Mouse (Mus musculus) induced T-regulatory cell, adult 2 months (primary cell): ENCODE results near the gene Rpl19.

ENCODE experiments used
- DNase-seq: peaks from one replicate; pipeline ENCODE4 v3.0.0-alpha.2; 2012; ENCODE audit warnings: low read depth

Rpl19 gene

GRCm38 (mm10) chr11:97998898-97999608 lies 27.5 kb upstream of the Rpl19 start:
- DNase-seq = peak; percentile 97

GRCm38 (mm10) chr11:97999748-98000147 lies 26.8 kb upstream of the Rpl19 start:
- no peak for DNase-seq

DNA sequence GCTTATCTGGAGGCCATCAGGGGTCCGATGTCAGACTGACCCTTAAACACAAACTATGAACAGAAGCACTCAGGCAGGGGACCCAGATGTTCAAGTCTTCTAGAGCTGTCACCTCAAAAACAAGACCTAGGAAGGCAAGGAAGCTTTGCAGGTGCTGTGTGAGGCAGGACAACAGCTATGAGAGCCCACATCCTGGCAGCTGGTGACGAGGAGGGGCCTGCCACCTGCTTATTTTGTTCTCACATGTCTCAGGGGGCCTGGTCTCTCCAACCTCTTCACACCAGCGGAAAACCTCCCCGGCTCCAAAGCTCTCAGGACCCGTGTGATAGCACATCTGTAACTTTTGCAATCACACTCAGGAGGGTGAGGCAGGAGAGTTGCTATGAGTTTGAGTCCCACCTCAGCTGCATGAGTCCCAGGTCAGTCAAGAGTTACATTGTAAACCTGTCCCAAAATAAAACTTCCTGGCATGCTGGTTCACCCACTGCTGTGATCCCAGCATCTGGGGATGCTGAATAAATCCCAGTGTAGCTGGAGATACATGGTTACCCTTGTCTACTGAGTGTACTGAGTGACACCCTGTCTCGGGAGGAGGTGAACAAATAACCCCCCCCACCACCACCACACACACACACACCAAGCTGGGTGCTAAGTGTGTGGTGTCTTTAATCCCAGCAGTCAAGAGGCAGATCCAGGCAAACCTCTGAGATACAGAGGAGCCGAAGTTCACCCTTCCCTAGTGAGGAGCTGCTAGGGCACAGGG lies 26.0 kb upstream of the Rpl19 start:
- peak; percentile 94 for DNase-seq

DNA sequence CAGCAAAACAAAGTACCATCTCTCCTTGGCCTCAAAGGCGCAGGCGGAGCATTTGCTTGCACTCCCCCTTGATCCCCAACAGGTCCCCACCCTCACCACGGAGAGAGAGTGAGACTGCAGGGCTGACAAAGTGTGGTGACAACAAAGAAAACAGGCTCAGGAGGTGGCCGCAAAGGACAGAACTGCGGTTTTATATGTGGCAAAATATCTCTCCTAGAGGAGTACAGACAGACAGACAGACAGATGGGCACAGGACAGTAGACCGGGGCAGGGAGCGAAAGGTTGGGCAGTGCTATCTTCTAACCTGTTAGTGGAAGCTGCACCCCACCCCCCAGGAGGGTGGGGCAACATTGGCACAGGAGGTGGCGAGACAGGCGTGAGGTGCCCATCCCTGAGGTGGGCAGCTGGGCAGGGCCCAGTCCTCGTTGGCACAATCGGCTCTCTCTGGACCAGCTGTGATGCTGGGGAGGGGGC lies 25.1 kb upstream of the Rpl19 start:
- peak; percentile 85 for DNase-seq

DNA sequence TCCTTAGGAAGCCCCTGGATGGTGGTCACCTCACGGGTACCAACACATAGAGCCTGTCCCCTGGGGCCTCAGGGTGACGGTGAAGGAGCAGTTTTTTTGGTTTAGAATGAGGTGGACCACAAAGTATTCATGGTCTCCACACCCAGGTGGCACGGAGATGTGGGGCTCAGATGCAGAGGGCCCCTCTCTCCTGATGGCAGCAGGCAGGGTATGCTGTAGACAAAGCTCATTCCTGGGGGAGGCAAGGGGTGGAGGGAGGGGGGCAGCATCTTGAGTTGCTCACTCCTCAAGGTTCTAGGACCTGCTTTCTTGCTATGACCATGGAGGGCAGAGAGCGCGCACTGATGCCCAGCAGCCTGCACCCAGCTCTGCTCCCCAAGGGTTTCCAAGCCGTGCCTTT lies 24.5 kb upstream of the Rpl19 start:
- DNase-seq = peak; percentile 64

DNA sequence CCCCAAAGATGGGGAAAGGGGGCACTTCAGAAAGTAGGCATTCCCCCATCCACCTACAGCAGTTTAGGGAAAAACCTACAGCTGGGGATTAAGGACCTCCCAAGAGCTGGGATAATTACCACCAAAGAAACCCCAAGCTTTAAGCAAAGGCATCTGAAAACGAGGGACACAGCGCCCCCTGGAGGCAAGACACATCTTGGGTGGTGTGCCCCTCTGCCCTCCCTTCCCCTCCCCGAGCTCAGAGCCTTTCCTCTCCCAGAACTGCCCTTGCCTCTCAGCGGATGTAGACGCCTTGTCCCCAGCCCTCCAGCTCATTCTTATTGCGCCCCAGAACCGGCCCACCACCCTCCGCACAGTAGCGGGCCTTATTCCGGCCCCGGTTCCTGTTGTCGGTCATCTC lies 23.9 kb upstream of the Rpl19 start:
- DNase-seq = peak; percentile 94

GRCm38 (mm10) chr11:98003171-98003671 lies 23.3 kb upstream of the Rpl19 start:
- DNase-seq = peak; percentile 54

GRCm38 (mm10) chr11:98004161-98004560 lies 22.3 kb upstream of the Rpl19 start:
- DNase-seq = no peak

- DNase-seq = no peak
Measured at GRCm38 (mm10) chr11:98005076-98005475, 21.4 kb upstream of the Rpl19 start.

DNA sequence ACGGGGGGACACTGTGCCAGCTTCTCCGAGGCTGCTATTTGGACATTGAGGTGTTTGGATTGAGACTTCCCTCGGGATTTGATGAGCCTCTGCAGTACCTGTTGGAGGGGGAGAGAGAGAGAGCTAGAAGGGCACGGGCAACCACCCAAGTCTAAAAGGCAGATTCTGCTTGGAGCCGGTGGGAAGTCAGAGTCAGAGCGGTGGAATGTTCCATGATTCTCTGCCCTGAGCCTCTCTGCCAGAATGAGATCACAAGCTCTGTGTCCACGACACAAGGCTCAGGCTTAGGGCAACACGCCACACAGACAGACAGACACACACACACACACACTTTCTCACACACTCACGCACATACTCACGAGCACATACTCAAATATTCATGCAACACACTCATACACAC lies 20.8 kb upstream of the Rpl19 start:
- DNase-seq = no peak

DNA sequence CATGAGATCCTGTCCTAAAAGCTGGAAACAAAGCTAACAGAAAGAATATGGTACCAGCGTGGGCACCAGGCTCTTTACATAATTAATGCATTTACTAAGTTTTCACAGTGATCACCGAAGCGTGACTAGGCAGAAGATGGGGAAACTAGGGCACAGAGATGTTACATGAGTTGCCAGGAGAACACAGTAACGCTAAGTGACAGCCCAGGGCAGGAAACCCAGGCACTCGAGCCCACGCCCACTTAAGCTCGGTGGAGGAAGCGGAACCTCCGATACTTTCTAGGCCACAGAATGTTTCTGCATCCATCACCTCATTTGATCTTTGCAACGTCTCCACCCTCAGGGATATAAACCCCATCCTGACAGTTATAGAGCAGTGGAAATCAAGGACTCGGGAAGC lies 18.4 kb upstream of the Rpl19 start:
- peak; percentile 47 for DNase-seq

DNA sequence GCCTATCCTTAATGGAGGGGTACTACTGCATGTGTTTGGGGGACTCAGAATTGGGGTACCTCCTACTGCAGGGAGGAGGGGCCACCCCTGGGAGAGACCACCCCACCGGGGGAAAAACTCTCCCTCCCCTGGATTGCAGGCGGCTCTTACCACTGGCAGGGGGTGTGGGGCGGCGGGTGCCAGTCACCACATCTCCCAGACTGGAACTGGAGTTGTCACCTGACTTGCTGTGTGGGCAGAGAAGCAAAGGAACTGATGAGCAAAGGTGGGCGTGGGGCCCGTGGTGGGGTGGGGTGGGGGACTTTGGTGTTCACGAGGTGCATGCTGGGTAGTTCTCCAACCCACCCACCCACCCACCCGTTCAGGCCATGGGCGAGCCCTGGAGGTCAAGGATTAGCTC lies 14.8 kb upstream of the Rpl19 start:
- no peak for DNase-seq

- no peak for DNase-seq
Measured at GRCm38 (mm10) chr11:98012831-98013230, 13.7 kb upstream of the Rpl19 start.

DNA sequence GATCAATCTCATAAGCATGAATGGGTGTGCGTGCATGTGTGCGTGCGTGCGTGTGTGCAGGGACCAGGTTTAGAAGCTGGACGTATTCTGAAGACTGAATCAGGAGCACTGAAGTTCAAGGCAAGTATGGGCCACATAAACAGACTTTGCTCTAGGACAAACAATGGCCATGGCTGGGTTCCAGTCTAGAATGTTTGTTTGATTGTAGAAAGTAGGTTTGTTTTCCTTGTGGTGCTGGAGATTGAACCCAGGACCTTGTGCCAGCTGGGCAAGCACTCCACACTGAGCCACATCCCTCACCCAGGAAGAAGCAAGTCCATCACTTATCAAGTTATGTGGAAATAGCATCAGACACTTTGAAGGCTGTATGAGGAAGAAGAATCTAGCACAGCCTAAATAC lies 10.3 kb upstream of the Rpl19 start:
- no peak for DNase-seq

DNA sequence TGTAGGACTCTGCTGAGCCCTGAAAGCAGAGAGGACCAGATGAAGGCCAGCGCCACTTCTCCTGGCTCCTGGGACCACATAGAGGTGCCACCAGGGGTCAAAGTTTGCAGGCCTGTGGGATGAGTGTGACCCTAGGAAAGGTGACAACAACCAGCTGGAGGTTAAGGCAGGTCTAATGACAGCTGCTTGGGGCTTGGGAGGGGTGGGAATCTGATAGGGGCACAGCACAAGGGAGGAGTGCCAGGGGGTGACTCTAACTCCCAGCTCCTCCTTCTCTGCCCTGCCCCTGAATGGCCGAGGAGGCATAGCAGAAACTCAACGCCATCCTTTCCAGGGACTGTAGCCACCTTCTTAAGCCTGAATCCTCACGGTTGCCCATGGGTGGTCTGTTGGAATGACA lies 9.7 kb upstream of the Rpl19 start:
- DNase-seq = no peak

DNA sequence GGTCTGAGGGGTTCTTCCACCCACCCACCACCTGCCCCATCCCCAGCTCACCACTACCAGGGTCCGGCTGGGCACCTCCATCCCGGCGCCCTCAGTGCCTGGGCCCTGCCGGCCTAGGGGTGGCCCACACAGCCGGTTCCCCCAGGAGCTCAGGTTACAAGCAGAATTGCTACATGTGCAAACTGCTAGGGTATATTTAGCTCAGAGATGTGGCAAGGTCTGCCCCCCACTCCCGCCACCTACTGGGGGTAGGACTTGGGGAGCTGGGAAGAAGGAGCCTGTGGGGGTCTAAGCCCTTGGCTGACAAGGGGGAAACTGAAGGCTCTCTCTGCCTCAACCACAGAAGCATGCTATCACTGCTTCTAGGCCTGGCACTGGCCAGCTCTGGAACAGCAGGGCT lies 8.3 kb upstream of the Rpl19 start:
- no peak for DNase-seq

- DNase-seq = peak; percentile 83
Measured at GRCm38 (mm10) chr11:98018858-98019641, 7.5 kb upstream of the Rpl19 start.

- peak; percentile 73 for DNase-seq
Measured at GRCm38 (mm10) chr11:98019883-98020610, 6.5 kb upstream of the Rpl19 start.

DNA sequence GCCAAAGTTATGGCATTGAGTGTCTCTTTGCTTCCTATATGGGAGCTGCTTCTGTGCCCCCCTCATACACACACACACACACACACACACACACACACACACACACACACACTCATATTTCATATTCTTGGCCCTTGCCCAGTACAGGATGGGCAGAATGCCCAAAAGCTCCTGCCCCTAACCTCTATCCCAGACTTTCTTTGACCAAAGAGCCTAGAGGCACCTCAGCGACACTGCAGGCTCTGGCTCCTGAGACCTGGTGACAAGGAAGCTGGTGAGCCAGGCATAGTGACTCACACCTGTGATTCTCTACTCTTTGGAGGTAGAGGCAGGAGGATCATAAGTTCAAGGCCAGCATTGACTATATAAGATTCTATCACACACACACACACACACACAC lies 5.8 kb upstream of the Rpl19 start:
- peak; percentile 50 for DNase-seq

GRCm38 (mm10) chr11:98021118-98021517 lies 5.4 kb upstream of the Rpl19 start:
- no peak for DNase-seq

- peak; percentile 48 for DNase-seq
Measured at GRCm38 (mm10) chr11:98021565-98022252, 4.8 kb upstream of the Rpl19 start.
